Mouse (Mus musculus) forebrain, postnatal 0 days (tissue): ENCODE data around the gene Smyd3. TPM values are rescaled to one million over a fixed set of nuclear protein-coding genes. Genes with fewer than 3 reads are reported as not detected.

Experiments used
- ATAC-seq: fragments of 200-750 bp; cut with Nextera tagmentation; 2 replicates; pipeline ENCODE4 v1.8.0; 2017; ENCODE audit warnings: mild to moderate bottlenecking, moderate library complexity
- DNase-seq: peaks from one replicate; pipeline ENCODE4 v3.0.0-alpha.2; 2015
- H3K27ac ChIP-seq: fragments of 300-500 bp; sonication (generic); 2 replicates; pipeline ENCODE4 v1.5.1; 2014; ENCODE audit warnings: low read depth, mild to moderate bottlenecking, antibody characterized with exemption, low read length, moderate library complexity, mixed read lengths
- H3K27me3 ChIP-seq: fragments of 300-500 bp; sonication (generic); 2 replicates; pipeline ENCODE4 v1.6.1; 2014; ENCODE audit warnings: mild to moderate bottlenecking, low read length, mixed read lengths; ENCODE audit not compliant: insufficient read depth
- H3K36me3 ChIP-seq: fragments of 300-500 bp; sonication (generic); 2 replicates; pipeline ENCODE4 v1.6.1; 2014; ENCODE audit warnings: mild to moderate bottlenecking, moderate library complexity; ENCODE audit not compliant: insufficient read depth
- H3K4me1 ChIP-seq: fragments of 300-500 bp; sonication (generic); 2 replicates; pipeline ENCODE4 v1.6.1; 2014; ENCODE audit warnings: antibody characterized with exemption; ENCODE audit not compliant: insufficient read depth
- H3K4me2 ChIP-seq: fragments of 300-500 bp; sonication (generic); 2 replicates; pipeline ENCODE4 v1.6.1; 2014; ENCODE audit warnings: low read depth, mild to moderate bottlenecking, moderate library complexity
- H3K4me3 ChIP-seq: fragments of 300-500 bp; sonication (generic); 2 replicates; pipeline ENCODE4 v1.5.1; 2014; ENCODE audit warnings: low read depth, low read length, mixed read lengths
- H3K9ac ChIP-seq: fragments of 300-500 bp; sonication (generic); 2 replicates; pipeline ENCODE4 v1.6.1; 2014; ENCODE audit warnings: mild to moderate bottlenecking
- H3K9me3 ChIP-seq: fragments of 300-500 bp; sonication (generic); 2 replicates; pipeline ENCODE4 v1.6.1; 2016; ENCODE audit warnings: low read length
- CTCF ChIP-seq: sonication (generic); IDR thresholded peaks from 2 replicates; pipeline ENCODE4 v1.5.1; 2016; ENCODE audit warnings: antibody characterized with exemption, control low read depth, low read depth
- WGBS: fragments of 180-500 bp; shearing (Covaris S2); extraction: QIAGEN DNeasy Blood & Tissue Kit; methylation state at CpG from one replicate; pipeline ENCODE4 v1.1.7; 2014; 5-methylcytosine and 5-hydroxymethylcytosine counted together
- polyA plus RNA-seq: library from polyadenylated mRNA; unstranded; fragments of >200 nt; fragmentation: Nextera tagmentation; extraction: Ambion mirVana; gene quantifications from 2 replicates; pipeline ENCODE4 v1.2.1, GENCODE M21; 2015
- total RNA-seq: library from RNA; depleted of rRNA; stranded (reverse); fragments of >200 nt; gene quantifications from 2 replicates; pipeline ENCODE4 v1.2.3, GENCODE M21; 2014

Smyd3 gene
- total and polyA plus RNA-seq, 2 experiments from 2014 or later: 19.0 to 27.6 TPM

DNA sequence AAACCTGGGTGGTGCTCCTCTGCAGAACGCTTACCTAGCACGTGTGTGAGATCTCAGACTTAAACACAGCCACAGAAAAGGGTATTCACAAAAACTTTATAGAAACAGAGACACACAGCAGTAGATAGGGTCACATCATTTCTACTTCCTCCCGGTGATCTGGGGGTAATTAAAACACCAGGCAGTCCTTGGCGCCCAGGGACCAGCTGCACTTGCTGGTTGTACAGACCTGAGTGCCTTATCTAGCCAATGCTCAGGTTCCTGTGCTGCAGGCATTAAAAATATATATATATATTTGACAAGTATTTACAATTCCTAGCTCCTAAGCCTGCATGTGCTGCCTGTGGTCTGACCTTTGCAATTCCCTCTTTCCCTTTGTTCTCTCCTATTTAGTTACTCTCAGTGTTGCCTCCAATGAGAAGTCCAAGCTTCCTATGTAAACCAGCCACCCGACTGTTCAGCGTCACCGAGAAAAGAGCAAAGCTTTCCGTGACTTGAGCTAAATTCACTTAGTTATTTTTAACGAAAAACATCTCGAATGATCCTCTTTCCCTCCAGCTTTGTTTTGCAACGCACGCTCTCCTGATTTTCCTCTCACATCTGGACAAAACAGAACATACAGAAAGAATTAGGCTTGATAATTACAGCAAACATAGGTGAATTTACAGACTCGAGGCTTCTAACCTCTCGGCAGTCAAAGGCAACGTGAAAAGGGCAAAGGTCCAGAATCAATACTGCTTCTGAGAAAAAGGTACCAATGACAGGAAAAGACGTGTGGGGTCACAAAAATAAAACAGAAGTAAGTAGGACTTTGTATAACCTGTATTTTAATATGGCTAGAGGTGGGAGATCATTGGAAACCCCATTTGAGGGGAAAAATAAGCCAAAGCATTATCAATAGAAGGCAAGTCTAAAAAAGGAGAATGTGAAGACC lies 409.8 kb downstream of the Smyd3 start:
- Histone ChIP-seq H3K9ac (no peak overlapping the region), H3K4me3 (no peak overlapping the region), H3K9me3 (no peaks in the 10 kb centered on the region), H3K27ac (no peak overlapping the region), H3K36me3 (no peaks in the 10 kb centered on the region), H3K4me1 (peaks cover 13% of the 10 kb centered on the region; the same call in 1 of the 2 replicates), H3K27me3 (no peaks in the 10 kb centered on the region), H3K4me2 (no peak overlapping the region)
- ATAC-seq (no peak), DNase-seq (peak; percentile 29)
- WGBS: 36% methylated on average over 16 of the region's 16 CpGs
- no peak for TF ChIP-seq CTCF

DNA sequence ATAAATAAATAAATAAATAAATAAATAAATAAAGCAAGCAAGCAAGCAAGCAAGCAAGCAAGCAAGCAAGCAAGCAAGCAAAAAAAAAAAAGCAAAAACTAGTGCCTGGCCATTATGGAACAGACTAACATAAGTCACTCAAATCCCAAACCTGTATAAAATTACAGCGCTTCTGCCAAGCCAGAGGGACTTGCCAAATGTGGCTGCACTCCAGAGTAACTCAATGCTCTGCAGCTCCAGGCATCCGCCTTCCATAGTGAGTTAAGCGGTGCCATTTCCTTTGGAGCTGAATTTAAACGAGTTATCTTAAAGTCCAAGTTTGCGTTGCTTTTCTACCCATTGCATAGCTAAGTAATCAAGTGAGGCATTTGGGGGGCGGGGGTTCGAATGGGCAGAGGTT lies 410.6 kb downstream of the Smyd3 start:
- Histone ChIP-seq H3K27me3 (no peaks in the 10 kb centered on the region), H3K27ac (no peak overlapping the region), H3K4me2 (no peak overlapping the region), H3K9ac (no peak overlapping the region), H3K4me3 (no peak overlapping the region), H3K9me3 (no peaks in the 10 kb centered on the region), H3K36me3 (no peaks in the 10 kb centered on the region), H3K4me1 (peaks cover 13% of the 10 kb centered on the region; the same call in 1 of the 2 replicates)
- ATAC-seq (no peak), DNase-seq (peak; percentile 64)
- no peak for TF ChIP-seq CTCF
- WGBS: 31% methylated on average over 7 of the region's 7 CpGs

GRCm38 (mm10) chr1:179106702-179107145 lies 411.1 kb downstream of the Smyd3 start:
- Histone ChIP-seq H3K9ac (no peak overlapping the region), H3K4me2 (peak overlapping the region; percentile 21), H3K27me3 (no peaks in the 10 kb centered on the region), H3K9me3 (no peaks in the 10 kb centered on the region), H3K4me1 (peaks cover 13% of the 10 kb centered on the region; the same call in 1 of the 2 replicates), H3K27ac (no peak overlapping the region), H3K4me3 (no peak overlapping the region), H3K36me3 (no peaks in the 10 kb centered on the region)
- DNase-seq (peak; percentile 35), ATAC-seq (0 out of 2 replicates have a peak, but pooled peaks have one; percentile 8)
- TF ChIP-seq CTCF: no peak
- 8% methylated on average over 6 of the region's 6 CpGs for WGBS

DNA sequence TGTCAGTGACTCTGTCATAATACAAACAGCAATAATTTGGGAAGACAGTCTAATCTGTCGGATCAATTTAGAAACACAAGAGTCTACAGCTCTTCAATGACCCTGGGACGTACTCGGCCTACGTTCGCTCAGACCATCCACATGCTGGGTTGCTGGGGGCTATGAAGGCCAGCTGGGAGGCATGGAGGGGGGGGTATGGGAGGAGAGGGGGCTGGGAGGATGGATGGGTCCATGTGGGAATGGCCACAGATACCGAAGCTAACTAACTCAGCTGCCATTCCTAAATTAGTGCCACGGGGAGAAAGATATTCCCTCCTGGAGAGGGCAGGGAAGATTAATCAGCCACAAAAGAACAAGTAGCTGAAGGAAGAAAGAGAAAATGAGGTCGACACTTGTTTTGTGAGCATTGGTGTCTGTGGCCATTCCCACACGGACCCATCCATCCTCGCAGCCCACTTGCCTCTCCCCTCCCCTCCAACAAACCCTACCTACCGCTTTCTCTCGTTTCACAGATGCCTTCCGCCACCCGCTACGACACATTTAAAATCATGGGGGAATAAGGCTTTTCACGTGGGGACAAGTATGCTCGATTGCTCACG lies 411.6 kb downstream of the Smyd3 start:
- Histone ChIP-seq H3K4me3 (no peak overlapping the region), H3K27me3 (no peaks in the 10 kb centered on the region), H3K36me3 (no peaks in the 10 kb centered on the region), H3K4me2 (peak overlapping the region; percentile 21), H3K4me1 (peaks cover 13% of the 10 kb centered on the region; the same call in 1 of the 2 replicates), H3K9ac (no peak overlapping the region), H3K27ac (no peak overlapping the region), H3K9me3 (no peaks in the 10 kb centered on the region)
- TF ChIP-seq CTCF: no peak
- DNase-seq (peak; percentile 36), ATAC-seq (0 out of 2 replicates have a peak, but pooled peaks have one; percentile 6)
- 20% methylated on average over 18 of the region's 18 CpGs for WGBS

GRCm38 (mm10) chr1:179104447-179104846 lies 413.4 kb downstream of the Smyd3 start:
- Histone ChIP-seq H3K9me3 (no peaks in the 10 kb centered on the region), H3K4me1 (peaks cover 13% of the 10 kb centered on the region; the same call in 1 of the 2 replicates), H3K27me3 (no peaks in the 10 kb centered on the region), H3K4me3 (no peak overlapping the region), H3K4me2 (no peak overlapping the region), H3K36me3 (no peaks in the 10 kb centered on the region), H3K9ac (no peak overlapping the region), H3K27ac (no peak overlapping the region)
- no peak for ATAC-seq
- no peak for DNase-seq
- TF ChIP-seq CTCF: no peak
- WGBS: 91% methylated on average over 8 of the region's 8 CpGs

DNA sequence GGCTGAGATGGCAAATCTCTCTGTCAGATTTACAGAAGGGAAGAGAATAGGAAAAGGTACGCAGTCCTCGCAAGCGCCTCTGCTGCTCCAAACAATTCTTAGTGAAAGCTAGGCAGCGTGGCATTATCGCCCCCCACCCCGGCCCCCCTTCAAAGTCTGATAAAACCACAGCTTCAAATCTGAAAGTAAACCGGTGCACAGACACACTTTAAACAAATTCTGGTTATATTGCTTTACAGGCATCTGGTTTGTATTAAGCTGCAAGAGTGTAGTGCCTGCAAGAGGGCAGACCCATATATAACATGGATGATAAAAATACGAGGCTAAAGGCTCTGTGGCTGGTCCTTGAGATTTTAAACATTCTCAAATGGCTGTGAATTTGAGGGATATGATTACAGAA lies 420.8 kb downstream of the Smyd3 start:
- no peaks in the 10 kb centered on the region for H3K9me3 ChIP-seq
- WGBS: 82% methylated on average over 8 of the region's 8 CpGs
- H3K27me3 ChIP-seq: no peaks in the 10 kb centered on the region
- ATAC-seq: no peak
- TF ChIP-seq CTCF: no peak
- H3K4me3 ChIP-seq: no peak overlapping the region
- no peak overlapping the region for H3K27ac ChIP-seq
- DNase-seq: no peak
- no peaks in the 10 kb centered on the region for H3K36me3 ChIP-seq
- H3K4me1 ChIP-seq: no peaks in the 10 kb centered on the region
- H3K9ac ChIP-seq: no peak overlapping the region
- H3K4me2 ChIP-seq: no peak overlapping the region

DNA sequence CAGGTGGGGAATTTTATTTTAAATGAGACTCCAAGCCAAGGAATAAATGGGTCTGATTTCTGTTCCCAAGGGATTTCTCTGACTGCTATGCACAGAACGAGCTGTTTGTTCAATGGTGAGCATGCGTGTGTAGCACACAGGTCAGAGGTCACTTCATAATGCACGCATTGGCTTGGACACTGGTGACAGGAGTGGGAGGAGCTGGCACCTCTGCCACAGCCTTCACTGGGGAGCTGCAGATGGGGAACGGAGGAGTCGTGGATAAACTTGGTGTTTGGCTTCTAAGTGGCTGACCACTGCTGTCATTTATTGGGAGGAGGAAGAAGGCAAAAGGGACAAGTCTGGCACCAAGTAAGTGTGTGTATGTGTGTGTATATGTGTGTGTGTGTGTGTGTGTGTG lies 421.5 kb downstream of the Smyd3 start:
- 70% methylated on average over 5 of the region's 5 CpGs for WGBS
- TF ChIP-seq CTCF: no peak
- Histone ChIP-seq H3K27ac (no peak overlapping the region), H3K9ac (no peak overlapping the region), H3K4me3 (no peak overlapping the region), H3K9me3 (no peaks in the 10 kb centered on the region), H3K4me1 (no peaks in the 10 kb centered on the region), H3K4me2 (no peak overlapping the region), H3K36me3 (no peaks in the 10 kb centered on the region), H3K27me3 (no peaks in the 10 kb centered on the region)
- no peak for ATAC-seq
- DNase-seq: no peak
